Mouse (Mus musculus) megakaryocyte, embryonic 14.5 days (primary cell): ENCODE measurements around the gene Arpc2. TPM values are rescaled to one million over a fixed set of nuclear protein-coding genes. Genes with fewer than 3 reads are reported as not detected.

Experiments
- H3K27me3 ChIP-seq: replicated peaks from 2 replicates; pipeline ENCODE3; 2012; ENCODE audit warnings: inconsistent platforms
- H3K36me3 ChIP-seq: replicated peaks from 2 replicates; pipeline ENCODE3; 2012; ENCODE audit warnings: low read length, inconsistent platforms, mixed read lengths
- H3K4me1 ChIP-seq: 2 replicates; pipeline ENCODE4 v1.6.1; 2012; ENCODE audit warnings: inconsistent platforms
- H3K4me3 ChIP-seq: replicated peaks from 2 replicates; pipeline ENCODE3; 2012; ENCODE audit warnings: moderate library complexity, mild to moderate bottlenecking, inconsistent platforms
- H3K9me3 ChIP-seq: 2 replicates; pipeline ENCODE4 v1.6.1; 2012; ENCODE audit warnings: inconsistent platforms
- FLI1 ChIP-seq: IDR thresholded peaks from 2 replicates; pipeline ENCODE4 v1.6.1; 2012; ENCODE audit warnings: low read length, inconsistent platforms, mixed read lengths
- GATA1 ChIP-seq: IDR thresholded peaks from 3 replicates; pipeline ENCODE4 v1.6.1; 2012; ENCODE audit warnings: mixed read lengths, low read length, inconsistent platforms, borderline replicate concordance
- polyA plus RNA-seq: library from polyadenylated mRNA; stranded (reverse); fragments of >175 nt; gene quantifications from 2 replicates; pipeline ENCODE4 v1.2.3, GENCODE M21; 2012; ENCODE audit warnings: low replicate concordance; ENCODE audit not compliant: insufficient read depth

The Arpc2 gene
- polyA plus RNA-seq, 1 experiment: 817 TPM

- no peak overlapping the region for H3K4me3 ChIP-seq
- H3K27me3 ChIP-seq: no peaks in the 10 kb centered on the region
- H3K36me3 ChIP-seq: peaks cover 95% of the 10 kb centered on the region
- TF ChIP-seq FLI1 (no peak), GATA1 (no peak)
- peaks cover 75% of the 10 kb centered on the region for H3K4me1 ChIP-seq
- H3K9me3 ChIP-seq: no peaks in the 10 kb centered on the region
Observed at GRCm38 (mm10) chr1:74255704-74256345, 19.9 kb downstream of the Arpc2 start.

- Histone ChIP-seq H3K27me3 (no peaks in the 10 kb centered on the region), H3K9me3 (no peaks in the 10 kb centered on the region), H3K4me1 (peaks cover 70% of the 10 kb centered on the region), H3K36me3 (peaks cover 94% of the 10 kb centered on the region), H3K4me3 (no peak overlapping the region)
- TF ChIP-seq GATA1 (no peak), FLI1 (no peak)
Observed at GRCm38 (mm10) chr1:74256782-74257181, 20.9 kb downstream of the Arpc2 start.

- Histone ChIP-seq H3K4me3 (no peak overlapping the region), H3K4me1 (peaks cover 53% of the 10 kb centered on the region), H3K9me3 (no peaks in the 10 kb centered on the region), H3K36me3 (peaks cover 96% of the 10 kb centered on the region), H3K27me3 (no peaks in the 10 kb centered on the region)
- TF ChIP-seq FLI1: no peak
- no peak for TF ChIP-seq GATA1
Observed at GRCm38 (mm10) chr1:74262510-74262909, 26.6 kb downstream of the Arpc2 start.

GRCm38 (mm10) chr1:74268750-74269149, 32.9 kb downstream of the Arpc2 start:
- Histone ChIP-seq H3K9me3 (no peaks in the 10 kb centered on the region), H3K27me3 (peaks cover 3% of the 10 kb centered on the region), H3K36me3 (peaks cover 79% of the 10 kb centered on the region), H3K4me1 (peaks cover 15% of the 10 kb centered on the region), H3K4me3 (no peak overlapping the region)
- TF ChIP-seq FLI1 (no peak), GATA1 (no peak)

- Histone ChIP-seq H3K4me1 (peaks cover 36% of the 10 kb centered on the region), H3K27me3 (peaks cover 15% of the 10 kb centered on the region)
- no peak for TF ChIP-seq FLI1
- no peak for TF ChIP-seq GATA1
Observed at GRCm38 (mm10) chr1:74271659-74272058, 35.8 kb downstream of the Arpc2 start.

GRCm38 (mm10) chr1:74275015-74275414, 39.1 kb downstream of the Arpc2 start:
- Histone ChIP-seq H3K4me3 (peak overlapping the region; percentile 62), H3K9me3 (no peaks in the 10 kb centered on the region), H3K36me3 (peaks cover 31% of the 10 kb centered on the region), H3K4me1 (peaks cover 65% of the 10 kb centered on the region), H3K27me3 (peaks cover 33% of the 10 kb centered on the region)
- TF ChIP-seq GATA1: no peak
- no peak for TF ChIP-seq FLI1

More at GRCm38 (mm10) chr1:74271659-74272058, 35.8 kb downstream of the Arpc2 start:
- Histone ChIP-seq H3K9me3 (no peaks in the 10 kb centered on the region), H3K36me3 (peaks cover 50% of the 10 kb centered on the region), H3K4me3 (no peak overlapping the region)

- TF ChIP-seq GATA1: no peak
- no peak for TF ChIP-seq FLI1
- Histone ChIP-seq H3K36me3 (peaks cover 34% of the 10 kb centered on the region), H3K27me3 (peaks cover 33% of the 10 kb centered on the region), H3K4me3 (peak overlapping the region; percentile 29), H3K4me1 (peaks cover 81% of the 10 kb centered on the region), H3K9me3 (no peaks in the 10 kb centered on the region)
Observed at GRCm38 (mm10) chr1:74277041-74277440, 41.2 kb downstream of the Arpc2 start.

- no peaks in the 10 kb centered on the region for H3K9me3 ChIP-seq
- H3K4me1 ChIP-seq: peaks cover 88% of the 10 kb centered on the region
- H3K4me3 ChIP-seq: no peak overlapping the region
- peaks cover 43% of the 10 kb centered on the region for H3K36me3 ChIP-seq
- no peak for TF ChIP-seq FLI1
- no peak for TF ChIP-seq GATA1
- H3K27me3 ChIP-seq: peaks cover 33% of the 10 kb centered on the region
Observed at GRCm38 (mm10) chr1:74277883-74278537, 42.1 kb downstream of the Arpc2 start.

- TF ChIP-seq GATA1 (no peak), FLI1 (no peak)
- Histone ChIP-seq H3K4me1 (peaks cover 89% of the 10 kb centered on the region), H3K9me3 (no peaks in the 10 kb centered on the region), H3K4me3 (no peak within 1 kb of the TSS), H3K36me3 (peaks cover 47% of the 10 kb centered on the region), H3K27me3 (peaks cover 30% of the 10 kb centered on the region)
Observed at GRCm38 (mm10) chr1:74278538-74278937, 42.7 kb downstream of the Arpc2 start, which contains the start of gene Gpbar1. Gpbar1 (plus strand) TSS chr1:74278550.

- TF ChIP-seq GATA1: no peak
- TF ChIP-seq FLI1: no peak
- Histone ChIP-seq H3K4me3 (no peak overlapping the region), H3K27me3 (peaks cover 30% of the 10 kb centered on the region), H3K9me3 (no peaks in the 10 kb centered on the region), H3K4me1 (peaks cover 89% of the 10 kb centered on the region), H3K36me3 (peaks cover 49% of the 10 kb centered on the region)
Observed at GRCm38 (mm10) chr1:74278988-74279387, 43.1 kb downstream of the Arpc2 start.
